Mouse (Mus musculus) limb, embryonic 13.5 days (tissue): ENCODE results near the gene Stoml1. TPM values are rescaled to one million over a fixed set of nuclear protein-coding genes. Genes with fewer than 3 reads are reported as not detected.
"Not testable (repeated sequence)": the region's sequence is repeated elsewhere in the genome, so short reads cannot be mapped to it uniquely, and the experiment has no call there.

Source experiments
- ATAC-seq: fragments of 200-750 bp; cut with Nextera tagmentation; 2 replicates; pipeline ENCODE4 v1.8.0; 2017; ENCODE audit warnings: low read depth, moderate number of reproducible peaks, moderate TSS enrichment; ENCODE audit not compliant: low FRiP score
- H3K27ac ChIP-seq: fragments of 300-500 bp; sonication (generic); 2 replicates; pipeline ENCODE4 v1.5.1; 2015; ENCODE audit warnings: inconsistent platforms, mild to moderate bottlenecking, moderate library complexity
- H3K27me3 ChIP-seq: fragments of 300-500 bp; sonication (generic); 2 replicates; pipeline ENCODE4 v1.6.1; 2015; ENCODE audit warnings: mild to moderate bottlenecking, inconsistent platforms
- H3K36me3 ChIP-seq: fragments of 300-500 bp; sonication (generic); 2 replicates; pipeline ENCODE4 v1.6.1; 2015; ENCODE audit warnings: inconsistent platforms, mild to moderate bottlenecking, moderate library complexity
- H3K4me1 ChIP-seq: fragments of 300-500 bp; sonication (generic); 2 replicates; pipeline ENCODE4 v1.6.1; 2015; ENCODE audit warnings: inconsistent platforms
- H3K4me2 ChIP-seq: fragments of 300-500 bp; sonication (generic); replicated peaks from 2 replicates; pipeline ENCODE4 v1.6.1; 2015; ENCODE audit warnings: inconsistent platforms, mild to moderate bottlenecking, moderate library complexity
- H3K4me3 ChIP-seq: fragments of 300-500 bp; sonication (generic); 2 replicates; pipeline ENCODE4 v1.5.1; 2015; ENCODE audit warnings: moderate library complexity, mild to moderate bottlenecking, inconsistent platforms
- H3K9ac ChIP-seq: fragments of 300-500 bp; sonication (generic); 2 replicates; pipeline ENCODE4 v1.6.1; 2015; ENCODE audit warnings: mild to moderate bottlenecking, inconsistent platforms
- H3K9me3 ChIP-seq: fragments of 300-500 bp; sonication (generic); 2 replicates; pipeline ENCODE4 v1.6.1; 2016; ENCODE audit warnings: inconsistent platforms
- WGBS: fragments of 180-500 bp; shearing (Covaris S2); methylation state at CpG from one replicate; pipeline ENCODE4 v1.1.7; 2015; 5-methylcytosine and 5-hydroxymethylcytosine counted together
- polyA plus RNA-seq: library from polyadenylated mRNA; unstranded; fragments of >200 nt; fragmentation: Nextera tagmentation; extraction: Ambion mirVana; gene quantifications from 2 replicates; pipeline ENCODE4 v1.2.1, GENCODE M21; 2015

The Stoml1 gene
- polyA plus RNA-seq, 1 experiment from 2014 or later, result 44.2 TPM

- Histone ChIP-seq H3K27ac (no peak overlapping the region), H3K9me3 (no peaks in the 10 kb centered on the region), H3K9ac (no peak overlapping the region), H3K36me3 (no peaks in the 10 kb centered on the region), H3K4me3 (no peak overlapping the region), H3K4me1 (peaks cover 72% of the 10 kb centered on the region), H3K4me2 (0 out of 2 replicates have a peak overlapping the region, but pooled peaks have one; percentile 11), H3K27me3 (no peaks in the 10 kb centered on the region)
- WGBS, result 59% methylated on average over 4 of the region's 4 CpGs
- ATAC-seq, result no peak
Observed at GRCm38 (mm10) chr9:58246083-58246591, 6.8 kb upstream of the Stoml1 start.

- peak overlapping the region; percentile 77; the same call in 1 of the 2 replicates for H3K27ac ChIP-seq
- no peaks in the 10 kb centered on the region for H3K36me3 ChIP-seq
- no peaks in the 10 kb centered on the region for H3K27me3 ChIP-seq
- peaks cover 61% of the 10 kb centered on the region for H3K4me1 ChIP-seq
- WGBS, result 11% methylated on average over 25 of the region's 25 CpGs
- H3K9me3 ChIP-seq, result no peaks in the 10 kb centered on the region
- H3K9ac ChIP-seq, result peak overlapping the region; percentile 68
- ATAC-seq, result peak; percentile 69; the same call in 1 of the 2 replicates
- peak overlapping the region; percentile 39 for H3K4me3 ChIP-seq
- peak overlapping the region; percentile 67 for H3K4me2 ChIP-seq
Observed at GRCm38 (mm10) chr9:58247064-58247759, 5.8 kb upstream of the Stoml1 start.

- Histone ChIP-seq H3K4me1 (peaks cover 50% of the 10 kb centered on the region), H3K9me3 (no peaks in the 10 kb centered on the region), H3K4me2 (peak overlapping the region; percentile 79), H3K4me3 (peak overlapping the region; percentile 62), H3K36me3 (no peaks in the 10 kb centered on the region), H3K27ac (peak overlapping the region; percentile 95), H3K9ac (peak overlapping the region; percentile 76), H3K27me3 (no peaks in the 10 kb centered on the region)
- 33% methylated on average over 7 of the region's 7 CpGs for WGBS
- no peak for ATAC-seq
Observed at GRCm38 (mm10) chr9:58248746-58249413, 4.1 kb upstream of the Stoml1 start.

- H3K36me3 ChIP-seq, result no peaks in the 10 kb centered on the region
- peaks cover 45% of the 10 kb centered on the region for H3K4me1 ChIP-seq
- peak within 1 kb of the TSS; percentile 62 for H3K4me3 ChIP-seq
- peak within 1 kb of the TSS; percentile 76 for H3K9ac ChIP-seq
- H3K27me3 ChIP-seq, result no peaks in the 10 kb centered on the region
- no peaks in the 10 kb centered on the region for H3K9me3 ChIP-seq
- peak; percentile 78; the same call in 1 of the 2 replicates for ATAC-seq
- H3K27ac ChIP-seq, result peak within 1 kb of the TSS; percentile 95
- WGBS, result 0% methylated on average over 16 of the region's 16 CpGs
- peak within 1 kb of the TSS; percentile 79 for H3K4me2 ChIP-seq
Observed at GRCm38 (mm10) chr9:58249592-58250192, 3.3 kb upstream of the Stoml1 start, which contains the start of gene Pml. Pml (minus strand) TSS chr9:58249786.

- ATAC-seq, result no peak
- H3K9ac ChIP-seq, result peak overlapping the region; percentile 76
- no peaks in the 10 kb centered on the region for H3K27me3 ChIP-seq
- H3K27ac ChIP-seq, result peak overlapping the region; percentile 95
- 79% methylated on average over 8 of the region's 8 CpGs for WGBS
- peaks cover 45% of the 10 kb centered on the region for H3K4me1 ChIP-seq
- H3K4me3 ChIP-seq, result peak overlapping the region; percentile 62
- H3K9me3 ChIP-seq, result no peaks in the 10 kb centered on the region
- H3K4me2 ChIP-seq, result peak overlapping the region; percentile 79
- H3K36me3 ChIP-seq, result no peaks in the 10 kb centered on the region
Observed at GRCm38 (mm10) chr9:58250322-58250721, 2.6 kb upstream of the Stoml1 start.

GRCm38 (mm10) chr9:58250730-58251129 is 2.2 kb upstream of the Stoml1 start:
- H3K27me3 ChIP-seq, H3K36me3 ChIP-seq, ATAC-seq, H3K27ac ChIP-seq, H3K4me3 ChIP-seq, H3K4me2 ChIP-seq, H3K9ac ChIP-seq, H3K9me3 ChIP-seq: not testable (repeated sequence)
- peaks cover 45% of the 10 kb centered on the region for H3K4me1 ChIP-seq
- WGBS, result 92% methylated on average over 1 of the region's 1 CpGs

GRCm38 (mm10) chr9:58253805-58254122 is 800 bp downstream of the Stoml1 start:
- ATAC-seq, H3K27me3 ChIP-seq, H3K9me3 ChIP-seq, H3K27ac ChIP-seq: not testable (repeated sequence)
- Histone ChIP-seq H3K36me3 (peaks cover 31% of the 10 kb centered on the region), H3K4me1 (peaks cover 18% of the 10 kb centered on the region), H3K9ac (peak overlapping the region; percentile 82), H3K4me3 (peak overlapping the region; percentile 86), H3K4me2 (peak overlapping the region; percentile 74)
- 67% methylated on average over 5 of the region's 5 CpGs for WGBS

GRCm38 (mm10) chr9:58255105-58255504 is 2.1 kb downstream of the Stoml1 start:
- no peak for ATAC-seq
- Histone ChIP-seq H3K9me3 (no peaks in the 10 kb centered on the region), H3K4me1 (peaks cover 9% of the 10 kb centered on the region), H3K36me3 (peaks cover 42% of the 10 kb centered on the region), H3K4me2 (no peak overlapping the region), H3K27ac (no peak overlapping the region), H3K9ac (no peak overlapping the region), H3K27me3 (no peaks in the 10 kb centered on the region), H3K4me3 (no peak overlapping the region)
- WGBS, result 33% methylated on average over 2 of the region's 2 CpGs

GRCm38 (mm10) chr9:58255704-58256685 is 3.0 kb downstream of the Stoml1 start:
- Histone ChIP-seq H3K9ac (no peak overlapping the region), H3K9me3 (no peaks in the 10 kb centered on the region), H3K36me3 (peaks cover 49% of the 10 kb centered on the region), H3K4me3 (no peak overlapping the region), H3K27ac (no peak overlapping the region), H3K27me3 (no peaks in the 10 kb centered on the region), H3K4me1 (peaks cover 4% of the 10 kb centered on the region; the same call in 1 of the 2 replicates), H3K4me2 (no peak overlapping the region)
- 90% methylated on average over 10 of the region's 10 CpGs for WGBS
- no peak for ATAC-seq

- H3K4me2 ChIP-seq, result no peak overlapping the region
- 96% methylated on average over 5 of the region's 5 CpGs for WGBS
- H3K4me1 ChIP-seq, result peaks cover 16% of the 10 kb centered on the region
- H3K36me3 ChIP-seq, result peaks cover 46% of the 10 kb centered on the region
- ATAC-seq, result no peak
- H3K4me3 ChIP-seq, result no peak overlapping the region
- H3K9me3 ChIP-seq, result no peaks in the 10 kb centered on the region
- no peaks in the 10 kb centered on the region for H3K27me3 ChIP-seq
- H3K9ac ChIP-seq, result no peak overlapping the region
- no peak overlapping the region for H3K27ac ChIP-seq
Observed at GRCm38 (mm10) chr9:58262507-58262906, 9.5 kb downstream of the Stoml1 start.

- Histone ChIP-seq H3K27ac (no peak overlapping the region), H3K9me3 (no peaks in the 10 kb centered on the region), H3K4me3 (no peak overlapping the region), H3K36me3 (peaks cover 22% of the 10 kb centered on the region), H3K4me1 (peaks cover 16% of the 10 kb centered on the region), H3K9ac (no peak overlapping the region), H3K27me3 (no peaks in the 10 kb centered on the region), H3K4me2 (no peak overlapping the region)
- 86% methylated on average over 3 of the region's 3 CpGs for WGBS
- ATAC-seq, result no peak
Observed at GRCm38 (mm10) chr9:58265368-58265767, 12.4 kb downstream of the Stoml1 start.
